Mouse (Mus musculus) testis, adult 2 months (tissue): ENCODE measurements at regions not wholly inside any gene's neighbourhood (a gene's known extent, or its start where the extent isn't known, plus 50 kb on each side); places are given as distances from the start of the nearest gene placed in this dataset.

ENCODE experiments used
- H3K27ac ChIP-seq: fragments of 200-500 bp; 2 replicates; pipeline ENCODE4 v1.5.1; 2012; ENCODE audit warnings: low read depth, low read length; ENCODE audit not compliant: control insufficient read depth, insufficient read depth
- H3K27me3 ChIP-seq: fragments of 200-500 bp; 2 replicates; pipeline ENCODE4 v1.6.1; 2012; ENCODE audit warnings: mild to moderate bottlenecking, low read length, moderate library complexity; ENCODE audit not compliant: control insufficient read depth, insufficient read depth
- H3K36me3 ChIP-seq: fragments of 200-500 bp; 2 replicates; pipeline ENCODE4 v1.6.1; 2012; ENCODE audit warnings: mild to moderate bottlenecking, low read length; ENCODE audit not compliant: control insufficient read depth, insufficient read depth
- H3K4me1 ChIP-seq: fragments of 200-500 bp; 2 replicates; pipeline ENCODE4 v1.6.1; 2012; ENCODE audit warnings: low read length; ENCODE audit not compliant: control insufficient read depth, insufficient read depth
- H3K4me3 ChIP-seq: fragments of 200-500 bp; 2 replicates; pipeline ENCODE4 v1.5.1; 2012; ENCODE audit warnings: low read depth, mild to moderate bottlenecking, low read length, moderate library complexity, mixed read lengths; ENCODE audit not compliant: control insufficient read depth
- CTCF ChIP-seq: fragments of 200-500 bp; IDR thresholded peaks from 2 replicates; pipeline ENCODE4 v1.5.1; 2012; ENCODE audit warnings: low read depth, mild to moderate bottlenecking, inconsistent platforms, low read length, moderate library complexity; ENCODE audit not compliant: control insufficient read depth, insufficient read depth, insufficient replicate concordance
- POLR2A ChIP-seq: fragments of 200-500 bp; IDR thresholded peaks from 2 replicates; pipeline ENCODE4 v1.6.1; 2012; ENCODE audit warnings: low read depth, mild to moderate bottlenecking, inconsistent platforms, low read length, moderate library complexity; ENCODE audit not compliant: control insufficient read depth

DNA sequence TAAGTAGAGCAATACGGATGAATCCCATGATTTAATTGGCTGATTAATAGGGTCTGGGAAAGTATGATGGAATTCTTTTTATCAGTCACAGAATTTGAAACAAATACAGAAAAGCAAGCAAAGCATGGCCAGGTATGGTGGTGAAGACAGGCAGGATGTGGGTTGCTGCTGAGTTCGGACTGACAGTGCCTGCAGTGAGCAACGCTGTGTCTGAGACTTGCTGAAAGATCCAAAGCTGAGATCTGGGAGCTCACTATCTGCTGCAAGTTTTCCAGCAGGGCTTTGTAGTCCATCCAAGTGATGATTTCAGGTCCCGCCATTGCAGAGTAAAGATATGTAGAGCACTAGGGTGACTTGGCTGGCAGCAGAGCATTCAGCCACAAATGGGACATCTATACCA is 189.3 kb upstream of the Ahr start:
- TF ChIP-seq POLR2A, result no peak
- TF ChIP-seq CTCF, result no peak
- H3K27me3 ChIP-seq, result no peaks in the 10 kb centered on the region
- H3K36me3 ChIP-seq, result no peaks in the 10 kb centered on the region
- no peaks in the 10 kb centered on the region for H3K4me1 ChIP-seq
- no peak overlapping the region for H3K27ac ChIP-seq
- no peak overlapping the region for H3K4me3 ChIP-seq

DNA sequence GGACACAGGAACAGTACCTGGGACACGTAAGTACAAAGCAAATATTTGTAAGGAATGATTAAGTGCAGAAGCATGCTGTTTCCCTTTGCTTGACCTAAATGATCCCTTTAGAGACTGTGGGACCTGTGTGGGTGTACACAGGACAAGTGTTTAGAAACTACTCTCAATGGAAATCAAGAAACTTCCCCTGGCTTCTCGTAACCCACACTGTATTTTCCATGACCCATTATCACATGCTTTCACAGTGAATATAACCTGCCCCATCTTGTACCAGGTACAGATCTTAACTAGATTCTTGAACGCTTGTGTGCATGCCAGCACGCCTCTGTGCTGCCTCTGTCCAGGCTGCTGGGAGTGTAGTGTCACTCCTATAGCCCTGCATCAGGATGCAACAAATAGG is 177.8 kb upstream of the Ahr start:
- TF ChIP-seq CTCF, result no peak
- TF ChIP-seq POLR2A, result no peak
- no peaks in the 10 kb centered on the region for H3K36me3 ChIP-seq

DNA sequence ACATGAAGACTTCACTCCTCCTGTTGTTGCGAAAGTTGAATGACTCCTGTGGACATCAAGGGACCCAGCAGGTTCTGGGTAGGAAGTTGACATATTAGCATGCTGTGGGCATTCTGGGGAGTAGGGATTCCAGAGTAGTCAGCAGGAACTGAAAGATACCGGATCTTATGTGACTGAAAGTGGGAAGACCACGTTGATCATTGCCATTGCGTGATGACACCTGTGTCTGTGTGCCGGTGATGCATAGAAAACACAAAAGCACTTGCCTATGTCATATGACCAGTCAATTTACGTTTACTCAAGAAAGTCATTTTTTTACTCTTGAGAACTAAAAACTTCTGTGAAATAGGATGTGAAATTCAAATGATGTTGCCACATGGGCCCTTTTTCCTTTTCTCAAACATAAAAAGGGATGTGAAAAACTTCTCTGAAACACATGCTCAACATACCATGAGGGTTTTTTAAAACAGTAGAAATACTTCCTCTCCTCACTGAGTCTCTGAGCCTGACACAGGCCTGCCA is 176.8 kb upstream of the Ahr start:
- H3K27ac ChIP-seq, result no peak overlapping the region
- no peak overlapping the region for H3K4me3 ChIP-seq
- H3K36me3 ChIP-seq, result no peaks in the 10 kb centered on the region
- no peaks in the 10 kb centered on the region for H3K4me1 ChIP-seq
- H3K27me3 ChIP-seq, result no peaks in the 10 kb centered on the region
- TF ChIP-seq CTCF (no peak), POLR2A (no peak)

More for the DNA sequence above, 177.8 kb upstream of the Ahr start:
- Histone ChIP-seq H3K4me1 (no peaks in the 10 kb centered on the region), H3K27ac (no peak overlapping the region), H3K4me3 (no peak overlapping the region), H3K27me3 (no peaks in the 10 kb centered on the region)

DNA sequence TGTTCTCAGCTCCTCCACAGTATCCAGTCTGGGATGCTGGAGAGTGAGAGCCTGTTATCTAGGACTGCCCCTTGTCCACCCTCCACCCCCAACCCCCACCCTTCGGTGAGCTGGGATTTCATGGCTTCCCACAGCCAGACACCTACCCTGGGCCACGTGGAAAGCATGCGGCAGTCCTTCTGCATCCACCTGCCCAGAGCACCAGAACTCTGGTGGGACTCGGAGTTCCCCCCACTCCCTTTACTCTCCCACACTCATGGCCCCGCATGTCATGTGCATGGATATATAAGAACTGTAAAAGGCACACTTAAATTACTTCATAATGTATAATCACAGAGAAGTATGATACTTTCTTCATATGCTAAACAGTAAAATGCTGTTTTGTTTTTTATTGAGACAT is 175.5 kb upstream of the Ahr start:
- H3K27me3 ChIP-seq, result no peaks in the 10 kb centered on the region
- no peak for TF ChIP-seq CTCF
- no peak overlapping the region for H3K27ac ChIP-seq
- H3K36me3 ChIP-seq, result no peaks in the 10 kb centered on the region
- H3K4me3 ChIP-seq, result no peak overlapping the region
- H3K4me1 ChIP-seq, result no peaks in the 10 kb centered on the region

DNA sequence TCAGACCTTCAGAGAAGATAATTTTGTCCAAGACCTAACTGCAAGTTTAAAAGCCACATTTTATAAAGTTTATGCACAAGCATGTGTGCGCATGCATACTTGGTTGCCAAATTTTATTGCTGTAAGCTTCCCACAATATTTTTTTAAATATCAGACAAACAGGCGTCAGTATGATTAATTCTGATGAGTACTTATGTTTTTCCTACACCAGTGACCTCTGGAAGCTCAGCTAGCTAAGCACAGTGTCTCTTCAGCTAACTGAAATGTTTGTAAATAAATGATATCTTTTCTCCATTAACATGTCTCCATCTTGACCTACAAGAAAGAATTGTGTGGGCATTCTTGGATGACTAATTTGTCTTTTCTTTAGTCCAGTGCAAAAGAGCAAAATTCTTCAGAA is 168.6 kb upstream of the Ahr start:
- H3K36me3 ChIP-seq, result no peaks in the 10 kb centered on the region
- no peaks in the 10 kb centered on the region for H3K27me3 ChIP-seq
- no peak overlapping the region for H3K27ac ChIP-seq
- no peaks in the 10 kb centered on the region for H3K4me1 ChIP-seq
- no peak overlapping the region for H3K4me3 ChIP-seq
- TF ChIP-seq CTCF (no peak), POLR2A (no peak)

DNA sequence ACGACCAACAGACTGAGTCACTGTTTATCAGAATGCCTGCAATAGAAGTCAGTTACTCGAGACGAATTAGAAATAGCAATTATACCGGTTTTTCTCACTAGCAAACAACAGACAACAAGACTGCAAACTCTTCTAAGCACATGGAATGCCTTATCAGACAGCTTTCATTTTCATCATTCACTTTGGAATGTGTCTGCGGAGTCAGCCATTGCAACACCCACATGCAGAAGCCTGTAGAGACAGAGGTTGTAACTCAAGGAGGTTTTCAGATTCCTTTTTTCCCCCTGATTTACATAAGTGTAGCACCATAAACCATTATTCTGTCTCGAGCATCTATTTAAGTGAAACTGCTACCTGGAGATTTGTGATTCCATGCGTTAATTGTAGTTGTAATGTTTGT is 167.8 kb upstream of the Ahr start:
- H3K4me1 ChIP-seq, result no peaks in the 10 kb centered on the region
- no peaks in the 10 kb centered on the region for H3K36me3 ChIP-seq
- no peak overlapping the region for H3K4me3 ChIP-seq
- H3K27me3 ChIP-seq, result no peaks in the 10 kb centered on the region
- TF ChIP-seq CTCF (no peak), POLR2A (no peak)
- H3K27ac ChIP-seq, result no peak overlapping the region

DNA sequence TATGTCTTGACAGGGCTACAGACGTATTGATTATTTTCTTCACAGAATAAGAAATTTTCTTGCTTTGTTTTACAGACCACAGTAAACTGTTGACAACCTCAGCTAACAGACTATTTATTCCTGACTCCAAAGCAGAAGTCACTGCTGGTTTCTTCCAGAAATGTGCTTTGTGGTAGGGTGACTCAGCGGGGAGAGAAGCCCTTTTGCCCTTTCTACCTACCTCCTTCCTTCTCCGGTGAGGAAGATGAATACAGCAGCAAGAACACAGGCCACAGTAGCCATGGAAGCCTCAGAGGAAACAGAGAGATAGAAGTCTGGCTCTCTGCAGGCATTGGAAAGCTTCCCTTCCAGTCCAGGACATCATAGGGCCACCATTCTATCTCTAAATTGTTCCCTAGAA is 159.4 kb upstream of the Ahr start:
- TF ChIP-seq CTCF (no peak), POLR2A (no peak)
- H3K4me1 ChIP-seq, result no peaks in the 10 kb centered on the region
- no peaks in the 10 kb centered on the region for H3K36me3 ChIP-seq
- H3K27ac ChIP-seq, result no peak overlapping the region
- no peaks in the 10 kb centered on the region for H3K27me3 ChIP-seq
- no peak overlapping the region for H3K4me3 ChIP-seq

DNA sequence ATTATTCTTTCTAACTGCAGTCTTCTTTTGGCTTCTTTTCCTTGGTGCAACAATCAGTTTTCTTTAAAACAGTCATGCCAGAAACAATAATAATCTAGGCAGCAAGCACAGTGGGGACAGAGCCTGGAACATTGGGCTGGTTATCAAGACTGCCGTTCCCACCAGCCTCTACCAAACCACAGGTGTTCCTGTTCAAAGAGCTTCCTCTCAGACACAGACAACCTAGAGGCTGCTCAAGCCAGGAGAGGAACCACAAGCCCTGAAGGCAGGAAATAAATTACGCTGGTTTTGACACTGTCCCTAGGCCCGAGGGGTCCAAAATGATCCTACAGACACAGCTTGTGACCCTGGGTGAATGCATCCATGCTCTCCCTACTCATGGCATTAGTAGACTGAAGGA is 156.1 kb upstream of the Ahr start:
- Histone ChIP-seq H3K4me3 (no peak overlapping the region), H3K4me1 (no peaks in the 10 kb centered on the region), H3K27me3 (no peaks in the 10 kb centered on the region), H3K27ac (no peak overlapping the region), H3K36me3 (no peaks in the 10 kb centered on the region)
- TF ChIP-seq POLR2A (no peak), CTCF (no peak)
